In the genomic region with DNA sequence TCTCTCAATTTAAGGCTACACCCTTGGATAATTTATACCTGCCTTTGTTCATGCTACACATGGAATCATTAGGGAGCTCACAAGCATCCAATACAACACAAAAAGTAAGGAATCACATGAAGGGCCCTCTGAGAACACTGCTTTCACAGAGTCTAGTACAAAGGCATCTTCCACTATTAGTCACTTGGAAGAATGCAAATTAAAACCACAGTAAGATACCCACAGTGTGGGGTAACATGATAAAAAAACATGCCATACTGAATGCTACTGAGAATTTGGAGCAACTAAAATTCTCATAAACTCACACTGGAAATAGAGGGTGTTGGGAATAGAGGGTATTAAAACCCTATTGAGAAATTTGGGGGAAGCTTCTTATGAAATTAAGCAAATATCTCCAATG, we compare ENCODE assay signal across 24 mouse cellular contexts.
"Had no signal": no experiment of that assay in that cellular context is flagged by ENCODE, and none has a peak within 500 bp of the region (broad histone marks: within the 10 kb centered on the region; RNA-seq: fewer than 3 reads in every experiment).

No protein-coding gene starts in this region.

- DNase-seq: cerebellum, adult 9-10 months; cerebellum, adult 9-11 months; cerebellum, postnatal 10 days; cerebellum, postnatal 14 days; cerebellum, postnatal 25 days; cerebellum, postnatal 36 days; embryo, embryonic 11 days; forebrain, postnatal 0 days; gastrocnemius, adult 2 months; gastrocnemius, postnatal 10 days; gastrocnemius, postnatal 14 days; gastrocnemius, postnatal 25 days; gastrocnemius, postnatal 36 days; heart, adult 11 months; heart, adult 18-20 months; heart, adult 2 months had no signal

- ATAC-seq: forebrain, embryonic 13.5 days; forebrain, embryonic 14.5 days; forebrain, embryonic 15.5 days; forebrain, embryonic 16.5 days; forebrain, postnatal 0 days had no signal

- H3K27me3 ChIP-seq: embryonic facial prominence, embryonic 12.5 days; embryonic facial prominence, embryonic 13.5 days; embryonic facial prominence, embryonic 15.5 days; forebrain, embryonic 12.5 days; forebrain, embryonic 13.5 days; forebrain, embryonic 15.5 days had no signal
